Mouse (Mus musculus) embryonic facial prominence, embryonic 12.5 days (tissue): ENCODE results near the gene Rpl23. TPM values are rescaled to one million over a fixed set of nuclear protein-coding genes. Genes with fewer than 3 reads are reported as not detected.

ENCODE experiments used
- ATAC-seq: fragments of 200-750 bp; cut with Nextera tagmentation; 2 replicates; pipeline ENCODE4 v1.8.0; 2017; ENCODE audit not compliant: insufficient number of reproducible peaks, insufficient read depth, low FRiP score, low TSS enrichment
- H3K27ac ChIP-seq: fragments of 300-500 bp; sonication (generic); 2 replicates; pipeline ENCODE4 v1.5.1; 2016; ENCODE audit warnings: mild to moderate bottlenecking
- H3K27me3 ChIP-seq: fragments of 300-500 bp; sonication (generic); 2 replicates; pipeline ENCODE4 v1.6.1; 2016; ENCODE audit warnings: mild to moderate bottlenecking, moderate library complexity
- H3K36me3 ChIP-seq: fragments of 300-500 bp; sonication (generic); 2 replicates; pipeline ENCODE4 v1.6.1; 2016; ENCODE audit warnings: mild to moderate bottlenecking
- H3K4me1 ChIP-seq: fragments of 300-500 bp; sonication (generic); 2 replicates; pipeline ENCODE4 v1.6.1; 2016
- H3K4me2 ChIP-seq: fragments of 300-500 bp; sonication (generic); replicated peaks from 2 replicates; pipeline ENCODE4 v1.6.1; 2016; ENCODE audit warnings: mild to moderate bottlenecking, moderate library complexity
- H3K4me3 ChIP-seq: fragments of 300-500 bp; sonication (generic); 2 replicates; pipeline ENCODE4 v1.5.1; 2016; ENCODE audit warnings: mild to moderate bottlenecking
- H3K9ac ChIP-seq: fragments of 300-500 bp; sonication (generic); 2 replicates; pipeline ENCODE4 v1.6.1; 2016; ENCODE audit warnings: mild to moderate bottlenecking, moderate library complexity
- H3K9me3 ChIP-seq: fragments of 300-500 bp; sonication (generic); 2 replicates; pipeline ENCODE4 v1.6.1; 2016; ENCODE audit warnings: mild to moderate bottlenecking, moderate library complexity
- WGBS: fragments of 180-500 bp; shearing (Covaris S2); methylation state at CpG from one replicate; pipeline ENCODE4 v1.1.7; 2016; 5-methylcytosine and 5-hydroxymethylcytosine counted together
- polyA plus RNA-seq: library from polyadenylated mRNA; unstranded; fragments of >200 nt; fragmentation: Nextera tagmentation; extraction: Ambion mirVana; gene quantifications from 2 replicates; pipeline ENCODE4 v1.2.1, GENCODE M21; 2016

The Rpl23 gene
- polyA plus RNA-seq, result 474 and 481 TPM in 2 replicates

GRCm38 (mm10) chr11:97781832-97782563, at the start of gene Rpl23:
Gene Rpl23 (minus strand): TSS chr11:97782437.
- H3K9me3 ChIP-seq, result no peaks in the 10 kb centered on the region
- peak within 1 kb of the TSS; percentile 94 for H3K4me3 ChIP-seq
- H3K4me1 ChIP-seq, result peaks cover 13% of the 10 kb centered on the region
- H3K4me2 ChIP-seq, result peak within 1 kb of the TSS; percentile 51
- H3K27ac ChIP-seq, result peak within 1 kb of the TSS; percentile 94
- H3K27me3 ChIP-seq, result no peaks in the 10 kb centered on the region
- ATAC-seq, result peak; percentile 93
- peaks cover 39% of the 10 kb centered on the region for H3K36me3 ChIP-seq
- peak within 1 kb of the TSS; percentile 99 for H3K9ac ChIP-seq
- WGBS, result under 1% methylated on average over 67 of the region's 67 CpGs

GRCm38 (mm10) chr11:97832001-97832400, 49.8 kb upstream of the Rpl23 start:
- H3K36me3 ChIP-seq, result peaks cover 88% of the 10 kb centered on the region
- ATAC-seq, result no peak
- H3K9me3 ChIP-seq, result no peaks in the 10 kb centered on the region
- H3K4me1 ChIP-seq, result no peaks in the 10 kb centered on the region
- H3K9ac ChIP-seq, result no peak overlapping the region
- H3K4me3 ChIP-seq, result no peak overlapping the region
- WGBS, result 89% methylated on average over 11 of the region's 11 CpGs
- no peak overlapping the region for H3K27ac ChIP-seq
- H3K27me3 ChIP-seq, result no peaks in the 10 kb centered on the region
- H3K4me2 ChIP-seq, result no peak overlapping the region

- Histone ChIP-seq H3K9ac (no peak overlapping the region), H3K4me2 (no peak overlapping the region), H3K27ac (no peak overlapping the region; the same call in 1 of the 2 replicates), H3K9me3 (no peaks in the 10 kb centered on the region), H3K36me3 (peaks cover 88% of the 10 kb centered on the region), H3K4me3 (no peak overlapping the region), H3K27me3 (no peaks in the 10 kb centered on the region), H3K4me1 (no peaks in the 10 kb centered on the region)
- ATAC-seq, result no peak
- 74% methylated on average over 6 of the region's 6 CpGs for WGBS
These were observed 48.3 kb upstream of the Rpl23 start for GRCm38 (mm10) chr11:97830501-97830900.

GRCm38 (mm10) chr11:97829913-97830476, 47.8 kb upstream of the Rpl23 start:
- Histone ChIP-seq H3K4me1 (no peaks in the 10 kb centered on the region), H3K4me3 (no peak overlapping the region), H3K4me2 (no peak overlapping the region), H3K9me3 (no peaks in the 10 kb centered on the region), H3K36me3 (peaks cover 88% of the 10 kb centered on the region), H3K9ac (no peak overlapping the region), H3K27me3 (no peaks in the 10 kb centered on the region), H3K27ac (no peak overlapping the region; the same call in 1 of the 2 replicates)
- ATAC-seq, result no peak
- WGBS, result 80% methylated on average over 12 of the region's 12 CpGs

- WGBS, result 91% methylated on average over 7 of the region's 7 CpGs
- Histone ChIP-seq H3K27ac (no peak overlapping the region), H3K9ac (no peak overlapping the region), H3K4me1 (no peaks in the 10 kb centered on the region), H3K9me3 (no peaks in the 10 kb centered on the region), H3K4me2 (no peak overlapping the region), H3K4me3 (no peak overlapping the region), H3K27me3 (no peaks in the 10 kb centered on the region), H3K36me3 (peaks cover 88% of the 10 kb centered on the region)
- ATAC-seq, result no peak
These were observed 47.1 kb upstream of the Rpl23 start for GRCm38 (mm10) chr11:97829365-97829764.

GRCm38 (mm10) chr11:97827654-97828053, 45.4 kb upstream of the Rpl23 start:
- H3K27ac ChIP-seq, result no peak overlapping the region
- ATAC-seq, result no peak
- H3K36me3 ChIP-seq, result peaks cover 87% of the 10 kb centered on the region
- H3K4me2 ChIP-seq, result no peak overlapping the region
- H3K4me1 ChIP-seq, result no peaks in the 10 kb centered on the region
- 87% methylated on average over 6 of the region's 6 CpGs for WGBS
- H3K27me3 ChIP-seq, result no peaks in the 10 kb centered on the region
- H3K4me3 ChIP-seq, result no peak overlapping the region
- H3K9ac ChIP-seq, result no peak overlapping the region; the same call in 1 of the 2 replicates
- H3K9me3 ChIP-seq, result no peaks in the 10 kb centered on the region

GRCm38 (mm10) chr11:97826414-97826813, 44.2 kb upstream of the Rpl23 start:
- WGBS, result 83% methylated on average over 7 of the region's 7 CpGs
- Histone ChIP-seq H3K4me2 (no peak overlapping the region), H3K27me3 (no peaks in the 10 kb centered on the region), H3K9ac (no peak overlapping the region), H3K4me3 (no peak overlapping the region), H3K4me1 (no peaks in the 10 kb centered on the region), H3K9me3 (no peaks in the 10 kb centered on the region), H3K36me3 (peaks cover 79% of the 10 kb centered on the region), H3K27ac (no peak overlapping the region)
- ATAC-seq, result no peak

GRCm38 (mm10) chr11:97825971-97826370, 43.7 kb upstream of the Rpl23 start:
- H3K9ac ChIP-seq, result no peak overlapping the region
- H3K4me2 ChIP-seq, result no peak overlapping the region
- H3K4me1 ChIP-seq, result no peaks in the 10 kb centered on the region
- 90% methylated on average over 9 of the region's 9 CpGs for WGBS
- ATAC-seq, result no peak
- H3K27me3 ChIP-seq, result no peaks in the 10 kb centered on the region
- no peaks in the 10 kb centered on the region for H3K9me3 ChIP-seq
- no peak overlapping the region for H3K27ac ChIP-seq
- no peak overlapping the region for H3K4me3 ChIP-seq
- peaks cover 82% of the 10 kb centered on the region for H3K36me3 ChIP-seq

GRCm38 (mm10) chr11:97825295-97825694, 43.1 kb upstream of the Rpl23 start:
- Histone ChIP-seq H3K9ac (no peak overlapping the region), H3K4me2 (no peak overlapping the region), H3K9me3 (no peaks in the 10 kb centered on the region), H3K4me1 (no peaks in the 10 kb centered on the region), H3K4me3 (no peak overlapping the region), H3K27ac (no peak overlapping the region), H3K27me3 (no peaks in the 10 kb centered on the region), H3K36me3 (peaks cover 82% of the 10 kb centered on the region)
- 90% methylated on average over 10 of the region's 10 CpGs for WGBS
- ATAC-seq, result no peak

GRCm38 (mm10) chr11:97824895-97825294, 42.7 kb upstream of the Rpl23 start:
- Histone ChIP-seq H3K4me3 (no peak overlapping the region), H3K9ac (no peak overlapping the region), H3K4me2 (no peak overlapping the region), H3K4me1 (no peaks in the 10 kb centered on the region), H3K36me3 (peaks cover 82% of the 10 kb centered on the region), H3K27me3 (no peaks in the 10 kb centered on the region), H3K9me3 (no peaks in the 10 kb centered on the region), H3K27ac (no peak overlapping the region)
- 76% methylated on average over 6 of the region's 6 CpGs for WGBS
- ATAC-seq, result no peak

- Histone ChIP-seq H3K27ac (no peak overlapping the region), H3K9ac (no peak overlapping the region), H3K4me2 (no peak overlapping the region), H3K36me3 (peaks cover 81% of the 10 kb centered on the region), H3K4me3 (no peak overlapping the region), H3K4me1 (peaks cover 2% of the 10 kb centered on the region; the same call in 1 of the 2 replicates), H3K27me3 (no peaks in the 10 kb centered on the region), H3K9me3 (no peaks in the 10 kb centered on the region)
- WGBS, result 95% methylated on average over 11 of the region's 11 CpGs
- no peak for ATAC-seq
These were observed 41.9 kb upstream of the Rpl23 start for GRCm38 (mm10) chr11:97824168-97824567.
